Mouse (Mus musculus): ENCODE data around the gene Shoc2. TPM values are rescaled to one million over a fixed set of nuclear protein-coding genes. Genes with fewer than 3 reads are reported as not detected.
A peak's percentile ranks its signal among the peaks of the same experiment; 100 is the strongest.

The Shoc2 gene
- polyA plus RNA-seq (2014; fragmentation: Nextera tagmentation; extraction: Ambion mirVana) = 53.3 and 54.8 TPM in 2 replicates

DNA sequence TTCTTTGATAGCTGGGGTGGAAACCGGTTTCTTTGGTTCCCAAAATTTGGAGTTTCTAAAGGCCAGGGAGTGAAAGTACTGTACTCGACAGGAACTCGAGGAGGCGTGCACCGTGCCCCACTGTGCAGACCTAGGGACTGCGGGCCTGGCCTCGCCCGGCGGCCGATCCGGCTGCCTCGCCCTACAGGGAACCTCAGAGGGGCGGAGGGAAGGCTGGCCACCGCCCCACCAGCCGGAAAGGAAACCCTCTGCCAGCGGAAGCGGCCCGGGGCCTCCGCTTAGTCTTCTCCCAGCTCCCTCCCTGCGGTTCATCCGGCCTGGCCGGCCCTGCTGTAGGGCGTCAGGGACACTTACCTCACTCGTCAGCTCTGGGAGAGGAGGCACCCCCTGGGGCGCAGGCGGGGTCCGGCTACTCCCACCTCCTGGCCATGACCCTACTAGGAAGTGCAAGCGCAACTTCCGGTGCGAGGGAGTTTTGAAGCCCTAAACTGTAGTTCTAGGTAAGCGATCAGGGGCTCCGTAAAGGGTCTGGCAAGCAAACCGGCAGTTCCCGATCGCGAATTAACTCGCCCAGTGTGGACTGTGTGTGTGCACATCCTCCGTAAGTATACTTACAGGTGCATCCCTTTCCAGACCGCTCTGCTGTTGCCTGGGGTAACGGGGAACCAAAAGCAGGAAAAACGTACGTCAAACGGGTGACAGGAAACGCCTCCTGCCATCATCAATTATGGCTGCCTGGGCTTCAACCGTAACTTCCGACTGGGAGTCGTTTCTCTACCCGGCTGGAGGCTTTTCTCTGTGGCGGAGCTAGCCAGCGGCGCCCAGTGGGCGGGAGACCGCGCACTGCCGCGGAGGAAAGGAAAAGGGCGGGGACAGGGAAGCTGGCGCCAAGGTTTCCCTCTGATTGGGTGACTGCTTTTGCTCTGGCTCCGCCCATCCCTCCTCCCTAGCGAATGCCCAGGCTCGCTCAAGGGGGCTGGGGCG, at the start of gene Shoc2, which contains the start of gene Bbip1:
Shoc2 (plus strand) TSS at position 505 of the 984 bp plus-strand sequence.
Bbip1 (minus strand) TSS at position 826 of the 984 bp plus-strand sequence.
- WGBS = under 1% methylated on average over 61 of the region's 62 CpGs
- Histone ChIP-seq H3K9me3 (ENCODE audit: low read depth, low read length) (no peaks in the 10 kb centered on the region), H3K4me2 (peak within 1 kb of the TSS; percentile 75), H3K27ac (ENCODE audit: low read depth) (peak within 1 kb of the TSS; percentile 99), H3K9ac (peak within 1 kb of the TSS; percentile 95), H3K27me3 (ENCODE audit: insufficient read depth, low read length) (no peaks in the 10 kb centered on the region), H3K36me3 (ENCODE audit: insufficient read depth) (no peaks in the 10 kb centered on the region), H3K4me3 (ENCODE audit: low read depth, low read length) (peak within 1 kb of the TSS; percentile 88), H3K4me1 (ENCODE audit: insufficient read depth) (peaks cover 10% of the 10 kb centered on the region; the same call in 1 of the 2 replicates)
- TF ChIP-seq CTCF (IDR thresholded peaks at IDR 0.05; ENCODE audit: low read depth) = peak; percentile 9; the same call in 1 of the 2 replicates
- peak; percentile 95 for ATAC-seq (ENCODE audit: insufficient read depth)
- peak; percentile 99 for DNase-seq

- ATAC-seq (ENCODE audit: insufficient read depth) = no peak
- Histone ChIP-seq H3K9ac (no peak overlapping the region), H3K36me3 (ENCODE audit: insufficient read depth) (no peaks in the 10 kb centered on the region), H3K4me3 (ENCODE audit: low read depth, low read length) (no peak overlapping the region), H3K27me3 (ENCODE audit: insufficient read depth, low read length) (no peaks in the 10 kb centered on the region), H3K4me2 (no peak overlapping the region), H3K27ac (ENCODE audit: low read depth) (no peak overlapping the region), H3K4me1 (ENCODE audit: insufficient read depth) (peaks cover 34% of the 10 kb centered on the region), H3K9me3 (ENCODE audit: low read depth, low read length) (no peaks in the 10 kb centered on the region)
- 70% methylated on average over 12 of the region's 12 CpGs for WGBS
- DNase-seq = no peak
- TF ChIP-seq CTCF (IDR thresholded peaks at IDR 0.05; ENCODE audit: low read depth) = no peak
Measured at GRCm38 (mm10) chr19:53894538-53895121, 49.5 kb upstream of the Shoc2 start.

GRCm38 (mm10) chr19:53898046-53898445, 46.1 kb upstream of the Shoc2 start:
- Histone ChIP-seq H3K27me3 (ENCODE audit: insufficient read depth, low read length) (no peaks in the 10 kb centered on the region), H3K4me1 (ENCODE audit: insufficient read depth) (peaks cover 25% of the 10 kb centered on the region), H3K27ac (ENCODE audit: low read depth) (no peak overlapping the region), H3K36me3 (ENCODE audit: insufficient read depth) (no peaks in the 10 kb centered on the region), H3K4me3 (ENCODE audit: low read depth, low read length) (no peak overlapping the region), H3K9me3 (ENCODE audit: low read depth, low read length) (no peaks in the 10 kb centered on the region), H3K4me2 (no peak overlapping the region), H3K9ac (no peak overlapping the region)
- WGBS = 71% methylated on average over 5 of the region's 5 CpGs
- TF ChIP-seq CTCF (IDR thresholded peaks at IDR 0.05; ENCODE audit: low read depth) = no peak
- ATAC-seq (ENCODE audit: insufficient read depth) (no peak), DNase-seq (no peak)

DNA sequence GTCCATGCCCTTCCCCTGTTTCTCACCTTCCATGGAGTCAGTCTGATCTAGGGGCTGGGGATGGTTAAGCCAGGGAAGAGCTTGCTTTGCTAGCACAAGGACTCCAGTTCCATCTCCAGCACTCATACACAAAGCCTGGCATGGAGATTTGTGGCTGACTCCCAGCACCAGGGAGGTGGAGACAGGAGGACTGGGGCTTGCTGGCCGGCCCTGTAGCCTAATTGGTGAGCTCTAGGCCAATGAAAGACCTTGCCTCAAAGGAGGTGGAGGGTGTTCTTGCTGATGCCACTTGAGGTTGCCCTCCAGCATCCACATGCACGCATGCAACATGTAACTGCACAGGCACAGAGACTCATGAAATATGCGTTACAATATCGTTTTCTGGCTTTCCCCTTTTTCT, 45.6 kb upstream of the Shoc2 start:
- no peaks in the 10 kb centered on the region for H3K27me3 ChIP-seq (ENCODE audit: insufficient read depth, low read length)
- no peaks in the 10 kb centered on the region for H3K36me3 ChIP-seq (ENCODE audit: insufficient read depth)
- H3K4me2 ChIP-seq = no peak overlapping the region
- H3K9ac ChIP-seq = no peak overlapping the region
- H3K9me3 ChIP-seq (ENCODE audit: low read depth, low read length) = no peaks in the 10 kb centered on the region
- no peak overlapping the region for H3K27ac ChIP-seq (ENCODE audit: low read depth)
- DNase-seq = no peak
- H3K4me1 ChIP-seq (ENCODE audit: insufficient read depth) = peaks cover 23% of the 10 kb centered on the region
- TF ChIP-seq CTCF (IDR thresholded peaks at IDR 0.05; ENCODE audit: low read depth) = no peak
- ATAC-seq (ENCODE audit: insufficient read depth) = no peak
- H3K4me3 ChIP-seq (ENCODE audit: low read depth, low read length) = no peak overlapping the region
- WGBS = 70% methylated on average over 4 of the region's 4 CpGs

DNA sequence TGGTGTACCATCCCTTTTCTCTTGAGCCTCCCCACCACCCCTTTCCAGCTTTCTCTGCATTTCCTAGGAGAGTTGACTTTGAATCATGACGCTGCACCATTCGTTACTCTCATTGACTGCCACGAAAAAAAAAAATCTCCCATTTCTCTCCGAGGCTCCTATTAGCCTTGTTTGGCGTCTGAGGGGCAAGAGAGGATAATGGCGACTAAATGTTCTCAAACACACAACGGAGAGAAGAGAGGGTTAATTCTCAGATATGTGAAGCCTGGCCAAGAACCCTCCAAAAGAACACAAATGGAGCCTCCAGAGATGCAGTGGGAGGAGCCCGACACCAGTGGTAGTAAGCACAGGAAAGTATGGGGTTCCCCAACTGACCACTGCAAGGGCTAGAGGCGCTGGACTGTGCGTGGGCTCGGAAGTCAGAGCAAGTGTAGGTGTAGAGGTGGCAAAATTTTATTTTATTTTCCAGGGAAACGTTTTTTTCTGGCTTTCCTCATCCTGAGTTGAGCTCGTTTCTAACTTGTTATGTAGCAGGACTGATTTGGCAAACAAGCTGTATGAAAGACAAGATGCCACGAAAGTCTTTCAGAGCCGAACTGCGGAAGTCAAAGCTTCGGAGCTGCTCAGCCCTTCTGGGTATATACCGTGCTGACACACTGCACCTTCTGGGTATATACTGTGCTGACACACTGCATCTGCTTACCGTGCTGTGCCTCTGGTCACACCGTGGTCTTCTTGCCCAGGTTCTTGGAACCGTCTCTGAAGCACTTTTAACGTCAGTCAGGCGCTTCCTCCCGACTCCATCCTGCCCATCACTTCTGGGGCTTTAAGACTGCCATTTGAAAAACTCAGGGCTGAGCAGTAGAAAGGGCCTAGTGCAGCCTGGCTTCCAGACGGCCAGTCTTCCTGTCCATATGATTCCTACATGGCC, 44.9 kb upstream of the Shoc2 start:
- Histone ChIP-seq H3K4me1 (ENCODE audit: insufficient read depth) (peaks cover 18% of the 10 kb centered on the region), H3K4me2 (no peak overlapping the region), H3K9me3 (ENCODE audit: low read depth, low read length) (no peaks in the 10 kb centered on the region), H3K9ac (no peak overlapping the region), H3K27me3 (ENCODE audit: insufficient read depth, low read length) (no peaks in the 10 kb centered on the region), H3K27ac (ENCODE audit: low read depth) (no peak overlapping the region), H3K36me3 (ENCODE audit: insufficient read depth) (no peaks in the 10 kb centered on the region), H3K4me3 (ENCODE audit: low read depth, low read length) (no peak overlapping the region)
- ATAC-seq (ENCODE audit: insufficient read depth) (no peak), DNase-seq (no peak)
- no peak for TF ChIP-seq CTCF (IDR thresholded peaks at IDR 0.05; ENCODE audit: low read depth)
- 74% methylated on average over 25 of the region's 25 CpGs for WGBS

DNA sequence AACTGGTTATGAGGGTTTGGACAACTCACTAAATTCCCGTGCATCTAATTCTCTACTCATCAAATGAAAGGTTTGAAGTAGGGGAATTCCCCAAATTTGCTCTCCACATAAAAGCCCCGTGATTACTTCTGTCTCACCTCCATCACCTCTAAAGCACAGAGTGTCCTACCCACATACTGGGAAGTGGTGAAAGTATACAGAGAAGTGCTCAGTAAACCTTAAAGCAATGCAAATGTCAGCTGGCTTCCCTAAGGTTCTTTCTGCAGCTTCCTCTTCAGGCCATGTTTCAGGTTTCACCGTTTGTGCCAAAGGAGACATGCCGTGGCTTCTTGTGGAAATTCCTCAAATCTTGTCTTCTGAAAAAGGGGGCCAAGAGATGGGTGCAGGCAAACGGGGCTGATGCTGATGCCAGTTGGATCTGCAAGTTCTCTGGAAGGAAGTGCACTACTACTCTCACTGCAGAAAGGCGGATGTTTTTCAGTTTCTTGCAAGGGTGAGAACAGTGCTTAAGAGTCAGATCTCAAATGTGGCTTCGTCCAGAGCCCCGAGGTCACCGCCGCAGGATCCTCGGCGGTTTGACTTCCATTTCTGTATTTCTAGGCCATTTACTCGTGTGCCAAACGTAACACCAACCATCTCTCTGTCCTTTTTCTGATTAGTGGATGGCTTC, 44.0 kb upstream of the Shoc2 start:
- DNase-seq (no peak), ATAC-seq (ENCODE audit: insufficient read depth) (no peak)
- H3K4me2 ChIP-seq = no peak overlapping the region
- no peak overlapping the region for H3K27ac ChIP-seq (ENCODE audit: low read depth)
- no peaks in the 10 kb centered on the region for H3K27me3 ChIP-seq (ENCODE audit: insufficient read depth, low read length)
- H3K9ac ChIP-seq = no peak overlapping the region
- TF ChIP-seq CTCF (IDR thresholded peaks at IDR 0.05; ENCODE audit: low read depth) = no peak
- H3K9me3 ChIP-seq (ENCODE audit: low read depth, low read length) = no peaks in the 10 kb centered on the region
- H3K4me1 ChIP-seq (ENCODE audit: insufficient read depth) = peaks cover 18% of the 10 kb centered on the region
- H3K36me3 ChIP-seq (ENCODE audit: insufficient read depth) = no peaks in the 10 kb centered on the region
- no peak overlapping the region for H3K4me3 ChIP-seq (ENCODE audit: low read depth, low read length)
- WGBS = 79% methylated on average over 14 of the region's 14 CpGs

All from lung, embryonic 14.5 days (tissue).